Mouse (Mus musculus): ENCODE measurements around the gene Cbfa2t3. TPM values are rescaled to one million over a fixed set of nuclear protein-coding genes. Genes with fewer than 3 reads are reported as not detected.

The Cbfa2t3 gene
- polyA plus RNA-seq, 1 experiment from 2014 or later: 8.9 TPM

DNA sequence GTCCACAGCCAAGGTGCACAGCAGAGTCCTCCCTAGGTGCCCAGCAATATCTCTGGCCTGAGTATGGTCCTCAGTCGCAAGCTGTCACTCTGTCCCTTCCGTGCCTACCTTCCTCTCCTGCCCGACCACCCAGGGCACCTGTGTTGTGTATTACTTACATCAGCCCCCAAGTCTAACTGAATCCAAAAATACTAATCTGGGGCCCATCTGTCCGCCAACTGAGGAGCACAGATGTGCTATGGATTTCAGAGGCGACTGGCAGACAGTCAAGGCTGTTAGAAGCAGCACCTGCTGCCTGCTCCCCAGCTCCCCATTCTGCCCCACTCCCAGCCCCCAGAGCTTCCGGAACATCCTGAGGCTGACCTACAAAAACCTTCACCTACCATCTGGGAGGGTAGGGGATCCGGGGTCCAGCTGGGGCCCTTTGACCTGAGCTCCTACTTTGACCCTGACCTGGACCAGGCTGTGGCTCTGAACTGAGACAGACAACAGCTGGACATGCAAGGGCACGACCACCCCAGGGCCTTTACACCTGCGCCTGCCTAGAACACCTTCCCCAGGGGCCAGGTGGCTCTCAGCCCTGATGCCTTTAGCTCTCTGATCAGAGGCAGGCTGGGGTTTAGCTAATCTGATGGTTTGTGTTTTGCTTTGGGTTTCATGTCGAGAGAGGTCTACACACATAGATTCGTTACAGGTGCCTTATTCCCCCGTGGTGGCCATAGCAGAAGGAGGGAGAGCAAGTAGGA is 13.7 kb upstream of the Cbfa2t3 start:
- H3K4me3 ChIP-seq (ENCODE audit: low read depth, low read length): no peak overlapping the region
- 0 out of 2 replicates have a peak, but pooled peaks cover 2% of the 10 kb centered on the region for H3K27me3 ChIP-seq (ENCODE audit: control insufficient read depth, insufficient read depth, low read length)
- WGBS: 80% methylated on average over 12 of the region's 12 CpGs
- no peak overlapping the region for H3K9ac ChIP-seq (ENCODE audit: low read depth, low read length)
- no peaks in the 10 kb centered on the region for H3K9me3 ChIP-seq (ENCODE audit: control insufficient read depth, low read length)
- no peaks in the 10 kb centered on the region for H3K36me3 ChIP-seq (ENCODE audit: control insufficient read depth, insufficient read depth, low read length)
- no peak for ATAC-seq (ENCODE audit: low FRiP score)
- DNase-seq (ENCODE audit: low spot score): no peak
- H3K27ac ChIP-seq (ENCODE audit: low read depth, low read length): no peak overlapping the region
- no peak overlapping the region for H3K4me2 ChIP-seq (replicated peaks; ENCODE audit: low read depth, low read length)
- H3K4me1 ChIP-seq (replicated peaks; ENCODE audit: control insufficient read depth, insufficient read depth, low read length): 0 out of 2 replicates have a peak, but pooled peaks cover 2% of the 10 kb centered on the region

DNA sequence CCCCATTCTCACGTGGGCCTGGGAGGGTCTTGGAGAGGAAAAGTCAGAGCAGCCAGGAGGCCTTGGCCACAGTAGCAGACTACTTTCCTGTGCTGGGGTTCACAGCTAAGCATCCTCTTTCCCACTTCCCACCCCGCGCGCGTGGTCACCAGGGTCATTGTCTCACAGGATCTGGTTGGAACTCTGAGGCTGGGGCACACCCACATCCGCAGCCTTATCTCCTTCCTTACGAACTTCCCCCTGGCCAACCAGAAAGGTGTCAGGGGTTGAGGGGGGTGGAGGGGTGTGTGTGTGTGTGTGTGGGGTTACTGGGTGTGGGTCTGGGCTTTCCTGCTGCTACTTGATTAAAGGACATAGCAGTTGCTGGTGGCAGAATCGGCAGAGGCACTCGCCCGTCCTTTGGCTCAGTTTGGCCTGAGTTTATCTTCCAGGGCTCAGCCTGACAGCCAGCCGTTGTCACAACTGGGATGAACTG is 13.0 kb upstream of the Cbfa2t3 start:
- WGBS: 83% methylated on average over 11 of the region's 11 CpGs
- ATAC-seq (ENCODE audit: low FRiP score): no peak
- DNase-seq (ENCODE audit: low spot score): no peak

DNA sequence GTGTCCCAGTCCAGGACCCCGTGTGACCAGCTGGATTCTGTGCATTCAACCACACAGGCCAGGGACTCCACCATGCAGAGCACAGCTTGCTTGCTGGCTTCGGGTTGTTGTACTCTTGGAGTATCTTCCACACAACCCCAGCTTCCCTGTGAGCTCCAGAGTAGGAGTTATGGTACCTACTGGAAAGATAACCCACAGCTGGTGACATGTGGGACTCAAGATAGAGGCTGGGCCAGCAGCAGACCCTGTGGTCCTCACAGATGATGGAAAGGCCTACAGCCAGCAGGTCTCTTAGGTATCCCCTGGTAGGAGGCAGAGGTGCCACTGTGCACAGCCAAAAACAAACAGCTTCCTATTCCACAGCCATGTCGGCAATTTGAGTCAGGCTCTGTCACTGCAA is 12.6 kb upstream of the Cbfa2t3 start:
- DNase-seq (ENCODE audit: low spot score) (no peak), ATAC-seq (ENCODE audit: low FRiP score) (no peak)
- WGBS: 94% methylated on average over 3 of the region's 3 CpGs
- no peak overlapping the region for H3K9ac ChIP-seq (ENCODE audit: low read depth, low read length)
- no peak overlapping the region for H3K4me3 ChIP-seq (ENCODE audit: low read depth, low read length)
- no peak overlapping the region for H3K4me2 ChIP-seq (replicated peaks; ENCODE audit: low read depth, low read length)
- H3K4me1 ChIP-seq (replicated peaks; ENCODE audit: control insufficient read depth, insufficient read depth, low read length): 0 out of 2 replicates have a peak, but pooled peaks cover 2% of the 10 kb centered on the region
- no peaks in the 10 kb centered on the region for H3K36me3 ChIP-seq (ENCODE audit: control insufficient read depth, insufficient read depth, low read length)
- H3K9me3 ChIP-seq (ENCODE audit: control insufficient read depth, low read length): no peaks in the 10 kb centered on the region
- no peak overlapping the region for H3K27ac ChIP-seq (ENCODE audit: low read depth, low read length)
- H3K27me3 ChIP-seq (ENCODE audit: control insufficient read depth, insufficient read depth, low read length): 0 out of 2 replicates have a peak, but pooled peaks cover 2% of the 10 kb centered on the region

More for the DNA sequence above, 13.0 kb upstream of the Cbfa2t3 start:
- Histone ChIP-seq H3K27me3 (ENCODE audit: control insufficient read depth, insufficient read depth, low read length) (0 out of 2 replicates have a peak, but pooled peaks cover 2% of the 10 kb centered on the region), H3K36me3 (ENCODE audit: control insufficient read depth, insufficient read depth, low read length) (no peaks in the 10 kb centered on the region), H3K9me3 (ENCODE audit: control insufficient read depth, low read length) (no peaks in the 10 kb centered on the region), H3K27ac (ENCODE audit: low read depth, low read length) (no peak overlapping the region), H3K4me1 (replicated peaks; ENCODE audit: control insufficient read depth, insufficient read depth, low read length) (0 out of 2 replicates have a peak, but pooled peaks cover 2% of the 10 kb centered on the region), H3K4me2 (replicated peaks; ENCODE audit: low read depth, low read length) (no peak overlapping the region), H3K9ac (ENCODE audit: low read depth, low read length) (no peak overlapping the region), H3K4me3 (ENCODE audit: low read depth, low read length) (no peak overlapping the region)

DNA sequence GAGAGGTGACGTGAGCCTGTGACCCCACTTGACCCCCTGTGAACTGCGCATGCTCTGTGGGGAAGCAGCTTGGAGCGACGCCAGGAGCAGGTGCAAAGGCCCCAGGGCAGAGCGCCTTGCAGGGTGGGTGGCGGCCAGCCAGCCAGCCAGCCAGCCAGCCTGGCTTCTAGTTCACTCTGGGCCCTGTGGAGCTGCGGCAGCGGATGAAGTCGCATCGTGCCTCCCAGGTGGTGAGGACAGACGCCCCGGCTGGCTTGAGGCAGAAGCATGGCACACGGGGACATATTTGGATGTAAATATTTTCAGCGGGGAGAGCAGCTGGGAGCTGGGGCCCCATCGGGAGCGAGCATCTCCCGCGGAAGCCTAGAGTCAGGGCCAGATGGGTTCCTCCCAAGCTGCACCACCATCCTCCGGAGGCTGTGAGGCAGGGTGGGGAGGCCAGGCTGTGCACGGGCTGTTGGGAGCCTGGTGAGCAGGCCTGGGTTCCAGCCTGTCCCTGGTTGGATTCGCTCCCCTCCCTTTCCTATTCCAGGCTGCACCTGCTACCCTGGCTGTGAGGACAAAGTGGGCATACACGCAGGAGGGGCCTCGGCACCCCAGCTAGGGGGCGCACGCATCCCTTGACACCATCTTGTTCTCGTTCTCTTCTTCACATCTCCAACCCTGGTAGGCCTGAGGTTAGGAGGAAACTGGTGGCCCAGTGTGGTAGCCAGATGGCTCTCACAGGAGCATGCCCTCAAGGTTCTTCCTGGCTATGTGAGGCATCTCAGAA is 10.6 kb upstream of the Cbfa2t3 start:
- Histone ChIP-seq H3K4me1 (replicated peaks; ENCODE audit: control insufficient read depth, insufficient read depth, low read length) (peaks cover 9% of the 10 kb centered on the region), H3K9me3 (ENCODE audit: control insufficient read depth, low read length) (no peaks in the 10 kb centered on the region), H3K27ac (ENCODE audit: low read depth, low read length) (peak overlapping the region; percentile 62), H3K9ac (ENCODE audit: low read depth, low read length) (no peak overlapping the region), H3K36me3 (ENCODE audit: control insufficient read depth, insufficient read depth, low read length) (no peaks in the 10 kb centered on the region), H3K27me3 (ENCODE audit: control insufficient read depth, insufficient read depth, low read length) (0 out of 2 replicates have a peak, but pooled peaks cover under 1% of the 10 kb centered on the region), H3K4me2 (replicated peaks; ENCODE audit: low read depth, low read length) (no peak overlapping the region), H3K4me3 (ENCODE audit: low read depth, low read length) (no peak overlapping the region)
- 47% methylated on average over 26 of the region's 26 CpGs for WGBS
- peak; percentile 81 for ATAC-seq (ENCODE audit: low FRiP score)
- peak; percentile 53 for DNase-seq (ENCODE audit: low spot score)

DNA sequence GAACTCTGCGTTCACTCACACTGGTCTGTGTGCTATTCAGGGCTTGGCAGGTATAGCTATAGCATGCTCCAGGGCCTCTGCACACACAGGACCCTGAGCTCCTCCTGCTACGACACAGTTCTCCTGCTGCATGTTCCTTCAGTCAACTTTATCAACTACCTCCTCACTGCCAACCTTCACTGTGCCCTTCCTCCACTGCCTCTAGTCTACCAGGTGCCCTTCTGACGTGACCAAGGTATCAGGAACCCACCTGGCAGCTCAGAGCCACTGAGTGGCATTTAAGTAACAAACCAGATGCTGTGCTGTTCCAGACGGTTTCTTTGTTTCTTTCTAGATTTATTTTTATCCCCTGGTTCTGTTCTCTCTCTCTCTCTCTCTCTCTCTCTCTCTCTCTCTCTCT is 8.3 kb upstream of the Cbfa2t3 start:
- Histone ChIP-seq H3K4me2 (replicated peaks; ENCODE audit: low read depth, low read length) (no peak overlapping the region), H3K36me3 (ENCODE audit: control insufficient read depth, insufficient read depth, low read length) (no peaks in the 10 kb centered on the region), H3K9me3 (ENCODE audit: control insufficient read depth, low read length) (no peaks in the 10 kb centered on the region), H3K4me1 (replicated peaks; ENCODE audit: control insufficient read depth, insufficient read depth, low read length) (peaks cover 9% of the 10 kb centered on the region), H3K4me3 (ENCODE audit: low read depth, low read length) (no peak overlapping the region), H3K9ac (ENCODE audit: low read depth, low read length) (no peak overlapping the region), H3K27ac (ENCODE audit: low read depth, low read length) (no peak overlapping the region), H3K27me3 (ENCODE audit: control insufficient read depth, insufficient read depth, low read length) (no peaks in the 10 kb centered on the region)
- ATAC-seq (ENCODE audit: low FRiP score) (no peak), DNase-seq (ENCODE audit: low spot score) (no peak)
- WGBS: 73% methylated on average over 4 of the region's 4 CpGs

DNA sequence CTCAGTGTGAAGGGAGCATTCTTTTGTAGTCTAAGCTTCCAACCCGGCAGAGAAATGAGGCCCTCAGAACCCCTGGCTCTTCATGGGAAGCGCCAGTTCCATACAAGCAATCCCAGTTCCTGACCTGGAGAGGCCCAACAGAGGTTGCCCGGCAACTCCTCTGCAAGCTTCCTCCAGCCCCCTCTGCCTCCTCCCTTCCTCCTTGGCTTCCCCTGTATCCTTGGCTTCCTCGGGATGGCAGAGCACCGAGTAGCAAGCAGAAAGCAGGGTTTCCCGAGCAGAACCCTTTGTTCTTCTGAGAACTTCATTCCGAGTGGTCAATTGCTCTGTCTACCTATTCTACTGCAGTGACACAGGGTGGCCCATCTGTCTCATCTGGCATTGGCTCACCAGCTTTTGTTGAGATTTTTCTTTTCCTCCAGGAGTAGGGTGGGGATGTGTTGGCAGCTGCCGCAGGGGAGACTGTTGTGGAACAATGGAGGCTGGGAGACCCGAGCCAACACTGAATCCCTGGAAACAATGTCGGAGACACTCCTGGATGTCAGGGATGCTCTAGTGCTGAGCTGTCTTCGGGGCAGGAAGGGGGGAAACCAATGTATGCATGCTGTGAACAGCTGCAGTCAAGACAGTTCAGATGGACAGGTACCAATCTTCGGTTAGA is 7.1 kb upstream of the Cbfa2t3 start:
- ATAC-seq (ENCODE audit: low FRiP score): no peak
- no peak overlapping the region for H3K4me3 ChIP-seq (ENCODE audit: low read depth, low read length)
- no peaks in the 10 kb centered on the region for H3K9me3 ChIP-seq (ENCODE audit: control insufficient read depth, low read length)
- no peak overlapping the region for H3K9ac ChIP-seq (ENCODE audit: low read depth, low read length)
- no peak overlapping the region for H3K4me2 ChIP-seq (replicated peaks; ENCODE audit: low read depth, low read length)
- H3K36me3 ChIP-seq (ENCODE audit: control insufficient read depth, insufficient read depth, low read length): no peaks in the 10 kb centered on the region
- no peak for DNase-seq (ENCODE audit: low spot score)
- no peak overlapping the region for H3K27ac ChIP-seq (ENCODE audit: low read depth, low read length)
- H3K4me1 ChIP-seq (replicated peaks; ENCODE audit: control insufficient read depth, insufficient read depth, low read length): peaks cover 9% of the 10 kb centered on the region
- H3K27me3 ChIP-seq (ENCODE audit: control insufficient read depth, insufficient read depth, low read length): no peaks in the 10 kb centered on the region
- WGBS: 38% methylated on average over 12 of the region's 12 CpGs

DNA sequence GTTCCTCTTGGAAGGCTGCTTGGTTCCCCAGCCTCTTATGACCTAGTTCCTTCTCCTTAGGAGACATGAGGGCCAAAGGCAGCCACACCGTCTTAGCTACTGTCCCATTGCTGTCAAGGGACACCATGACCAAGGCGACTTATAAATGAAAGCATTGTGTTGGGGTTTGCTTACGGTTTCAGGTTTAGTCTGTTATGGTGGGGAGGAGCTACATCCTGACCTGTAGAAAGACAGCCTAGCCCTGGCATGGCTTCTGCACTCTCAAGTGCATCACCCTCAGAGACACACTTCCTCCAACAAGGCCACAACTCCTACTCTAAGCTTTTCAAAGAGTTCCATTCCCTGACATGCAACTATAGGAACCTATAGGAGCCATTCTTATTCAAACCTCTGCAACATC is 5.7 kb upstream of the Cbfa2t3 start:
- H3K9me3 ChIP-seq (ENCODE audit: control insufficient read depth, low read length): no peaks in the 10 kb centered on the region
- no peak overlapping the region for H3K4me3 ChIP-seq (ENCODE audit: low read depth, low read length)
- H3K4me1 ChIP-seq (replicated peaks; ENCODE audit: control insufficient read depth, insufficient read depth, low read length): peaks cover 9% of the 10 kb centered on the region
- H3K36me3 ChIP-seq (ENCODE audit: control insufficient read depth, insufficient read depth, low read length): no peaks in the 10 kb centered on the region
- DNase-seq (ENCODE audit: low spot score): no peak
- no peak overlapping the region for H3K9ac ChIP-seq (ENCODE audit: low read depth, low read length)
- H3K4me2 ChIP-seq (replicated peaks; ENCODE audit: low read depth, low read length): no peak overlapping the region
- no peak for ATAC-seq (ENCODE audit: low FRiP score)
- H3K27me3 ChIP-seq (ENCODE audit: control insufficient read depth, insufficient read depth, low read length): no peaks in the 10 kb centered on the region
- WGBS: 84% methylated on average over 3 of the region's 3 CpGs
- H3K27ac ChIP-seq (ENCODE audit: low read depth, low read length): no peak overlapping the region

DNA sequence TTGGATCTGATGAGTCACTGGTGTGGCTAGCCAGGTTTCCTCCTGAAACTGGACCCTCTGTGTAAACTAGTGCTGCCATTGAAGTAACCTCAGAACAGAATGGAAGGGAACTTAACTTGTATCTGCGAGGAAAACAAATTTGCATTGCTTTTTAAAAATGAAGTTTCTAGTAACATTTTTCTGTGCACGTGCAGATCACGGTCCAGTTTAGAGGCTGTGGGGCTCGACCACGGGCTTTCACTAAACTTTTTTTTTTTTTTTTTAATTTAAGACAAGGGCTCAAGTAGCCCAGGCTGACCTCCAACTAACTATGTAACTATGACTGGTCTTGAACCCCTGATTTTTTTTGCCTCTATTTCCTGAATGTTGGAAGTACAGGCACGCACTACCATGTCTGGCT is 4.0 kb upstream of the Cbfa2t3 start:
- Histone ChIP-seq H3K9me3 (ENCODE audit: control insufficient read depth, low read length) (no peaks in the 10 kb centered on the region), H3K4me1 (replicated peaks; ENCODE audit: control insufficient read depth, insufficient read depth, low read length) (peaks cover 11% of the 10 kb centered on the region), H3K9ac (ENCODE audit: low read depth, low read length) (no peak overlapping the region), H3K27me3 (ENCODE audit: control insufficient read depth, insufficient read depth, low read length) (no peaks in the 10 kb centered on the region), H3K27ac (ENCODE audit: low read depth, low read length) (no peak overlapping the region), H3K36me3 (ENCODE audit: control insufficient read depth, insufficient read depth, low read length) (no peaks in the 10 kb centered on the region), H3K4me3 (ENCODE audit: low read depth, low read length) (no peak overlapping the region), H3K4me2 (replicated peaks; ENCODE audit: low read depth, low read length) (no peak overlapping the region)
- ATAC-seq (ENCODE audit: low FRiP score): no peak
- 90% methylated on average over 6 of the region's 6 CpGs for WGBS
- no peak for DNase-seq (ENCODE audit: low spot score)
